Mouse (Mus musculus) natural killer cell, adult 2 months (primary cell): ENCODE measurements around the gene Ublcp1.

Source experiments
- DNase-seq, 2 experiments: peaks; one replicate each; pipeline ENCODE4 v3.0.0; 2022; ENCODE audit warnings: low spot score in 2 of 2

Gene Ublcp1

DNA sequence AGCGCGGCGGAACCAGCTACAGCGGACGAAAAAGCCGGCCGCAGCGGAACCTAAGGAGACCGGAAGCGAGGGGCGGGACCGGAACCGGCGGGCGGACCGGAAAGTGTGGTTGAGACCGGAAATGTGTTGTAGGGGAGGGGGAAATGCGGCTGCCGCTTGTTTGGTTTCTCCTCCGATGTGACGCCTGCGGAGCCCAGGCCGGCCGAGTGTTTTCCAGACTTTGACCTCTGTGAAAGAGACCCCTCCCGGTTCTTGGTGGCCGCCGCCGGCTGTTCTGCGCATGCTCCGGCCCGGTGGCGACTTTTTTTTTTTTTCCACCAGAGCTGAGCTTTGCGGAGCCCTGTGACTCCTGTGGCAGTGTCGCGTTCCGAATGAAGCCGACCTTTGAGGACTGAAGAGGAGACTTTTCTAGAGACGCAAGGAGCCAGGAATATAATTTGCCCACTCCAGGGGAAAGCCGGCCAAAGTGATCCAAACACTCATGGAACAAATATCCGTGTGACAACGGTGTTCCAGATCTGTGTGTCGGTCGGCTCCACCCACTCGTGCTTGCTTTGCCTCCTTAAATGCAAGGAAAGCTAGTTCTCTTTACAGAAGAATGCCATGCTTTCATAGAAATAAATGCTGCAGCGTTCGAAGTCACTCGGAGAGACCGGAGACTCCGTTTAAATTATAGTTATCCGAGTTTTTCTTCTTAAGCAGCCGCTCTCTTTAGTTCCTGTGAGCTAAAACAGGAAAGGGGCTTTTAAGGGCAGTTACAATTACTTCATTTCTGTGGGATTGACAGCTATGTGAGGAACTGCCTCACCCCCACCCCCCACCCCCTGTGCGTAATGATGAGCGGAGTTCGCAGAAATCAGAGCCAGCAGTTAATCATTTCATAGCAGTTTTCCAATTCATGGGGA, at the start of gene Ublcp1:
Gene Ublcp1 (minus strand): TSS at position 67 of the 905 bp plus-strand sequence.
- peak; percentile 97 for DNase-seq

DNA sequence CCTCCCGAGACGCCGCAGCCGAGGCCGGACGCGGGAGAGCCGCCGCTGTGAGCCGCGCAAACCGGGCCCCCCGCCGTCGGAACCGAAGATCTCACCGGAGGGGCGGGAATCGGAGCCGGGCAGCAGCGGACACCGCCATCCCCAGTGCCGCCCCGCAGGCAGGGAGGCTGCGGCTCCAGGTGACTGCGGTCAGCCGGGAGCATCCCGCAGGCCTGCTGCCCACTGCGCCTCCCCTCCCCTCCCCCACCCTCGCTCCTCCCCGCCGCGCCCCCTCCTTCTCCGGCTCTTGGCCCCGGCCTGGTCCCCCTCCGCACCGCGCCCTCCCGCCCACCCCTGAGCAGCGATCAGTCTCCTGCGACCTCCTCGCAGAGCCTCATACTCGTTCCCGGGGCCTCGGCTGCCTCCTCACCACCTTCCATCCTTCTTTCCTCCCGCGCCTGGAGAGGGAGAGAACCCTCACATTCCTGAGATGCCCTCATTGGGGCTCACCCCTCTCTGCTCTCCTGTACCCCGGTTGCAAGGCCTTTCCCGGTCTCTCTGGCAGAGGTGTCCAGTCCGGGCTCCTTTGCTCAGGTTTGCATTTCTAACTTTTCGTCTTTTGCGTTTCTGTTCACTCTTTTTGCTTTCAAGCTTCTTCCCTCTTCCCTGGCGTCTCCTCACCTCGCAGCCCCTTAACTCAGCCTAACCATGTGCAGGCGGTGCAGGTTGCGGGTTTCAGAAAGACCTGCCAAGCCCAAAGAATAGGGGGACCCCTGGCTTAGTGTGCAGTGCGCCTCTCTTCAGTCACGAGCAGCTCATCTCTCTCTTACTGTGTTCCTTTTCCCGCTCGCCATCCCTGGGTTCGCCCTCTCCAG, 49.0 kb upstream of the Ublcp1 start:
- DNase-seq = no peak

DNA sequence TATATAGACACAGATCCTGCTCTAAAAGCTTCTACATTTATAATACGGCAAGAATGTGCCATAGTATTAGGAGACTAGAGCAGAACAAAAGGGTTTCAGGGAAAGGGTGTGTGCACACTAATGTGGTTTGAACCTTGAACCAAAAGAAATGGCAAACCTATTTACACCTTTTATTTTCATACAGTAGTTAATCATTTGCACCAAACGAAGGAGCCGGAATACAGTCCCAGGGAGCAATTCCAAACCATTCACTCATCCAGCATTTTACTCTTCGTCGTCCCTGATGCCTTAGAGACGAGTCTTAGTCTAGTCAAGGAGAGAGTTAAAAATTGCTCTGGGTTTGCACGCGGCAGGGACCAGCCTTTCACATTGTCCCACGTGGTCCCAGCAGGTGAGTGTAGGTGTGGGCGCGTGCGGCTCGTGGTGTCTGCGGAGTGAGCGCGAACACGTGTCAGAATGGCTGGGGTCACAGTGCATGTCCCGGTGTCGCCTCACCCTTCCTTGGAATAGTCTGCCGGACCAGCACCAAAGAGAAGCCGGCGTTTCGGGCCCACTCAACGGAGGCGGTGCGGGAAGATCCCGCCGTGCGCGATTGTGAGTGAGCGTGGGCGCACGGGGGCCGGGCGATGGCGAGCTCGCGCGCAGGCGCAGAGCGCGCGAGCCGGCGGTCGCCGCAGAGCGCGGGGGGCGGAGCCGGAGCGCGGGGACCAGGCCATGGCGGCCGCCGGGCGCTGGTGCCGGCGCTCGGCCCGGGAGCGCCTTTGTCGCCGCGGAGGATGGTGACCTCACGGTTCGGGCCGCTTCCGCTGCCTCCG, 48.2 kb upstream of the Ublcp1 start, which contains the start of gene Rnf145:
Gene Rnf145 (plus strand): TSS at position 684 of the 815 bp plus-strand sequence.
- peak; percentile 66 to 80 for DNase-seq

DNA sequence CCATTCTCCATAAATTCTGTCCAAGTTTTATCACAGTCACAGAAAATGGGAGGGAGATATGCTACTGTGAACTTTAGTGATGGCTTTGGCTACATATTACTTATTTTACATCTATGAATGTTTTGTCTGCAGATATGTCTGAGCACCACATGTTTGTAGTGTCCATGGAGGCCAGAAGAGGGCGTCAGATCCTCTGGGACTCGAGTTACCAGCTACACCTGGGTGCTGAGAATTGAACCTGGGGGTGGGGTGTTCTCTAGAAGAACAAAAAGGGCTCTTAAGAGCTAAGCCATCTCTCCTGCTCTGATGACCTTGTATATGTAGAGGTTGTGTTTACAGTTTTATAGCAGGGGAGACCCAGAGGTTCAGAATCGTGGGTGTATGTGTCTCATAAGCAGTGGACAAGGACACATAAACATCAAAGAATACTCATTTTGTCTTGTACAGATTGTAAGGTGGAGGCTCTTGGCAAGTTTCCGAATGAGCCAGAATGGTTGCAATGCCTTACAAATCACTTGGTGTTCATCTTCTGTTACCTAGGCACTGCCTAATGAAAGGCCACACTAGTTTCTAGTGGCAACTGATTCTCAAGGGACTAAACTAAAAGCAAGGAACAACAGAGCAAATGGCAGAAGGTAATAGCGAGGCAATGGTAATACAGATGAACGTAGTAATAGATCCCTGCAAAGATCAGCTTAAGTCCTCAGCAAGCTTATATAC, 47.4 kb upstream of the Ublcp1 start:
- no peak for DNase-seq

DNA sequence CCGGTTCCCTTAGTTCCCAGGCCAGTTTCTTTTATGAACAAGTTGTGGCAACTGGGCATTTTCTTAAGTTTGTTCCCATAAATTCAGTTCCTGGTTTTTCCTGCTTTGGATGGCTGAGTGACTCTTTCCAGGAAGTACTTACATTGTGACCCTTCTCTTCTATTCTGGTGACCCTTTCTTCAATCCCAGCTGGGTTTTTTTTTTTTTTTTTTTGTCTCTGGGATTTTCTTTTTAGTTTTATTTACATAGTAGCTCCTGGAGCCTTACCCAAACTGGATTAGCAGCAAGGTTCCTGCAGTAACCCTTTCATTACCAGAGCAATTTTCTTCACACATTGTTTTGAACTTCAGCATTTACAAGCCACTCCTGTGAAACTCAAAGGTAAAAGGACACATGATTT, 46.1 kb upstream of the Ublcp1 start:
- no peak for DNase-seq

DNA sequence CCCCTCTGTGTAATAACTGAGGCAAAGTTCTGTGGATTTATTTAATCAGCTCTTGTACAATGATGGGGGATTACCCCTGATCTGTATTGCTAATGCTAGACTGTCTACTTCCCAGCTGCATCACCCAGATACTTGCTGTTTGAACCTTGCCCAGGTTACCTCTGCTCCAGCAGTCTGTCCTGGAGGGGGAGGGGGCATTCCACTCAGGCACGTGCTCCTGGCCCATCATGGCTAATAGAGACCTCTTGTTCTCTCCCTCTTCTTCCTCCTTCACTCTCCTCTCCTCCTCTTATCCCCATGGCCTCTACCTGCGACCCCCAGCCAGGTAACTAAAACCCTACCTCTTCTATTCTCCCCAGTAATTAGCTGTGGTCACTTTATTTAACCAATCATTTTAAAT, 44.4 kb upstream of the Ublcp1 start:
- DNase-seq = no peak

DNA sequence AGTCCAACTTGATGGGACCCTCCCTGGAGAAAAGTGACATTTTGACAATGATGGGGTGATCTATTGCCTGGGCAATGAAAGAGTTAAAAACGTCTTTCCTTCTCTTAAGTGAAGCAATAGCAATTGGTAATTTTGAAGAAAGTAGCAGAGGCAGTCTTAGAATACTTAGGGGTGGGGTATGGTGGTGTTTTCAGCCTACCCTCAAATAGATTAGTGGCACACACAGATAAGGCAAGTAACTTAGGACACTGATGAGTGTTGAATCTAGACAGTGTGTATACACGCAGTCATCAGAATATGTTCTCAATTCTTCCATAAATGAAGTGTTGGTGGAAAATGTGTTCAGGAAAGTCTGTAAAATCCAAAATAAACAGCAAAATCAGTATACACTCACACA, 42.7 kb upstream of the Ublcp1 start:
- DNase-seq = no peak

DNA sequence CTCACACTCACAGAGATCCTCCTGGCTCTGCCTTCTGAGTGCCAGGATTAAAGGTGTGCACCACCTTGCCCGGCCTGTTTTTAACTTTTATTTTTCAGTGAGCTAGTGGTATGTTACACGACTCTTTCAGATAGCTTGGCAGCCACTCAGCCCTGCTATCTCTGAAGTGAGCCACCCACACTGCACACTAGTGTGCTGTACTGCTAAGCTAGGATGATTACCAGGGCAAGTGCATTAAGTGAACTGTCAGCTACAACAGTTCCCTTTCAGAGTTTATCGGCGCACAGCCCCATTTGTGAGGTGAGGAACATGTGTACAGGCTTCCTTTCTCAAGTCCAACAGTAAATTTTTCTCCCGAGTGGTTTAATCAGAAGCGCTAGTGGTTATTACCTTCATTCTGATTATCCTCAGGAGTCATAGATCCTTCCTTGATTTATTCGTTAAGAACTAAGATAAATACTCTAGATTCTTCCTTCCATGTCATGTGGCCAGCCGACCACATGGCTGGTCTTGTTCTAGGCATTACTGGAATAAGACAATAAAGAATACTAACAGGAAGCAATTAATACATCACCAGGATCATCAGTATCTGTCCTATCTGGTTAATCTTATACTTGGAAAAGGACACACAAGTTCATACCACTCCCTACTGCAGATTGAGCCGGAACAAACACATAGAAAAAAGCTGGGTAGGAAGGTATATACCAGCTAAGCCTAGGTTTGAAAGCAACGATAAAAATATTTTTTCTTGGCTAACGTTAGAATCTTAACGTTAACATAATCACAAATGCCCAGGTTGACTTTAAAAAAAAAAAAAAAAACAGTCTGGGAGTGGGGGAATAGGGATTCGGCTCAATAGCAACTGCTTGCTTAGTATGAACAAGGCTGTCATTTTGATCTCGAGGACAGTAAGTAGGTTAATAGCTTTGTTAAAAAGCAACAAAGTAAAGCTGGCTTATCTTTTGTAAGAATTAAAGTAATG, 42.0 kb upstream of the Ublcp1 start:
- no peak for DNase-seq

DNA sequence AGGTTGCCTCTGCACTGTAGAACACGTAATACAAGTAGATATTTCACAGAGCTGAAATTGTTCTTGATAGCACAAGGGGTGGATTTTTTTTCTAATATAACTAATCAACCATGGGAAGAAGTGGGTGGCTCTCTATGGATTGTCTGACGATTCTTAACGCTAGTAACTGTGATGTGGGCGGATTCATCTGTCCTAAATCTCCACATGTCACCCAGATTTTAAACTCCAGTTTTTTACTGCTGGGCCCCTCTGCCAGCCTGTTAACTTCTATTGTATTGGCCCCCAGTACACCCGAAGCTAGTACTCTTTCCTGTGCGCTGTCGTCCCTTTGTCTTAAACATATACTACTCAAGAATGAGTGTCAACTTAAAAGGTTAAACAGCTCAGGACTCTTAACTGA, 40.1 kb upstream of the Ublcp1 start:
- DNase-seq = no peak

DNA sequence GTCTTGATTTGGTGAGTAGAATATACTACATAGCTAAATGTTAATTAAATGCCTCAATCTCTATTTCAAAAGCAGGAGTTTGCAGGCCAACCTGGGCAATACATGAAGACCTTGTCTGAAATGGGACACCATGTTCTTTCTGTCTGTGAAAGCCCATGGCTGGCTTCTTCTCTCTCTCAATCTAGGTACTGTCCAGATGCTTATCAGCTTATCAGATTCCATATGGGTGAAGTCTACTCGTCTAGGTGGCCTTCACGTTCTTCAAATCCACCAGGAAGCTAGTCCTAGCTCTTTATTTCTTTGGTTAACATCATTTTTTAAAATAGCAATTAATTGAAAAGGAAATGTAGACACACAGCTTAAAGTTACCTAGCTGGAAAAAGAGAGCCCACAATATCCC, 39.6 kb upstream of the Ublcp1 start:
- no peak for DNase-seq

DNA sequence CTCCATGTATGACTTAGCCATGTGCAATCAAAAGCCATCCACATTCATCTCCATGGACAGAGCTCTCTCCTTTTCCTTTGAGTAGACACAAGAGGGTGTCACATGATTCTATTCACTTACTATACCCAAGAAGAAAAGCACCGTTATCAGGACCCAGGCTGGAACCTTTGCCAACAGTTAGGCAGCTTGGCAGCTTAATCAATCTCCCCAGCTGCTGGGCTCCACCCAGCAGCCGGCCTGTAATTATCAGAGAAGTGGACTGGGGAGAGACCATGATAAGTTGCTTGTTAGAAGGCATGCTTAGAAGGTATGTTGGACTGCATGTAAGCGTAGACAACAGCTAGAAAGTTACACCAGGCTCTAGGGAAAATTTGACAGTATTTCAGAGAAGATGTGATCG, 38.6 kb upstream of the Ublcp1 start:
- DNase-seq = no peak

DNA sequence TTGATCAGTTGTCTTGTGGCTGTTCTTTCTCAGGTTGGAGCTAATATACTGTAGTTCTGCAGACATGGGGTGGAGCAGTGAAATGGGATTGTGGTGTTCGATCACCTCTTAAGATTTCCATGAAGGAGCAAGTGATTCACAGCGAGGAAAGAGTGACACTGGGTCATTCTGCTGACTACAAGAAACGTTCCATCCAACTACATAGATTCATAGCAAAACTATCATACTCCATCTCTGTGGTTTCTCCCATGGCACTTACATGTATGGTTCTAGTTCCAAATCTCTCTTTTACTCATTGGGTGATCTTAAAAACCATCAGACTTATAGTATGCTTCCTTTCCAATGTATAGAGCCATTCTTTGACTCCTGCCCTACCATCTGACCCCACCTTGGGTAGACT, 34.5 kb upstream of the Ublcp1 start:
- no peak for DNase-seq

DNA sequence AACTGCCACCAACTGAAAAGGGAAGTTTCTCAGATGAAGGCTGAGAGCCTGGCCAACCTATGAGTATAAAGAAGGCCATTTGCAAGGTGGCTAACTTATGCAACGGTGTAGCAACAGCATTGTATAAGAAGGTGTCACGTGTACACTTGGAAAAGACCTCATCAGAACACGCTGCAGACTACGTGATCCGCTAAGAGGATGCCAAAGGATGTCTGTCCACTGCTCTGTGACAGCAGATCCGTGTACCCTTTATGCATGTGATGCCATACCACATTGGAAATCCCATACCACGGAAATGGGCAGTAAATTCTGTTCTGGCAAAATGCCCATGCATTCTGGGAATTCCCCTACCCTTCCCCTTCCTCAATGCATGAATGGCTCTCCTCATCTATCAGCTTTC, 33.8 kb upstream of the Ublcp1 start:
- peak in 1 of 2 experiments; percentile 30 for DNase-seq

DNA sequence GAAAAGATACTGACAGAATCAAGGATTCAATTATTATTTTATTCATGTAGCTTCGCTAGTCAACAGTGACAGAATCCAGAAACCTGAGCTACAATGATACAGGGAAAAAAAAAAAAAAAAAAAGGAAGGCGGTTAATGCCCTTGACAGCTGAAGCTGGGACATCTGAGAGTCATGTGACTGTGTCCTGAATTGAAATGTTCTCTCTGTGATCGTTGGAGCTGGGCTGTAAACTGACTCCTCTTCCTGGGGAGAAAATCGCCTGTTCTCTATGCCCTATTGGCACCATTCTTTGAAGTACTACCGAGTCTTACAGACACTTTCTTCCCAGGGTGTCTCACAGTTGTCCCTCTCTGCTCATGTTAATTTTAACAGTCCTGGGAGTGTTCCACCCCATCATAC, 32.6 kb upstream of the Ublcp1 start:
- DNase-seq = no peak

DNA sequence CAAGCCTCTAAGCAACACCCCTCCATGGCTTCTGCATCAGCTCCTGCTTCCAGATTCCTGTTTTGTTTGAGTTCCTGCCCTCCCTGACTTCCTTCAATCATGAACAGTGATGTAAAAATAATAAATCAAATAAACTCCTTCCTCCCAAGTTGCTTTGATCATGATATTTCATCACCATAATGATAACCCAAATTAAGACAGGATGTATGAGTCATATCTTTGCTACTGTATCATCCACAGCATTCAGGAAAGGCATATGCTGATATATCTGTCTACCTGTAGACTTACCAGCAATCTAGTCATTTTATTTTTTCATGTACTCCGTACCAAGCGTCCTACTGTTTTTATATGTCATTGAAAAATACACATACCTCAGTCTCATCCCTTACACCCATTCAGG, 31.2 kb upstream of the Ublcp1 start:
- no peak for DNase-seq

DNA sequence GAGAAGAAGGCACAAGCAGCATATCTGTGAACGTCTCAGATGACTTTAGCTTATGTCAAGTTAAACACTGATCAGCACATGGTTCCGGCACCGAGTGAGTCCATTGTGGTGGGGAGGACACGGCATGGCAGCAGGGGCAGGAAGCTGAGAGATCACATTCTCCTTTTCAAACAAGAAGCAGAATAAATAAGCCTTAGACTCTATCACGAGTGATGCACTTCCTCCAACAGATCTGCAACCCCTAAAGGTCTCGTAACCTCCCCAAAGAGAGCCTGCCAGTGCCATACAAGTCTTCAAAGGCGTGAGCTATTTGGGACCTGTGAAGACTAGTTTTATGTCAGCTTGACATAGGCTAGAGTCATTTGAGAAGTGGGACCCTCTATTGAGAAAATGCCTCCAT, 30.7 kb upstream of the Ublcp1 start:
- no peak for DNase-seq

DNA sequence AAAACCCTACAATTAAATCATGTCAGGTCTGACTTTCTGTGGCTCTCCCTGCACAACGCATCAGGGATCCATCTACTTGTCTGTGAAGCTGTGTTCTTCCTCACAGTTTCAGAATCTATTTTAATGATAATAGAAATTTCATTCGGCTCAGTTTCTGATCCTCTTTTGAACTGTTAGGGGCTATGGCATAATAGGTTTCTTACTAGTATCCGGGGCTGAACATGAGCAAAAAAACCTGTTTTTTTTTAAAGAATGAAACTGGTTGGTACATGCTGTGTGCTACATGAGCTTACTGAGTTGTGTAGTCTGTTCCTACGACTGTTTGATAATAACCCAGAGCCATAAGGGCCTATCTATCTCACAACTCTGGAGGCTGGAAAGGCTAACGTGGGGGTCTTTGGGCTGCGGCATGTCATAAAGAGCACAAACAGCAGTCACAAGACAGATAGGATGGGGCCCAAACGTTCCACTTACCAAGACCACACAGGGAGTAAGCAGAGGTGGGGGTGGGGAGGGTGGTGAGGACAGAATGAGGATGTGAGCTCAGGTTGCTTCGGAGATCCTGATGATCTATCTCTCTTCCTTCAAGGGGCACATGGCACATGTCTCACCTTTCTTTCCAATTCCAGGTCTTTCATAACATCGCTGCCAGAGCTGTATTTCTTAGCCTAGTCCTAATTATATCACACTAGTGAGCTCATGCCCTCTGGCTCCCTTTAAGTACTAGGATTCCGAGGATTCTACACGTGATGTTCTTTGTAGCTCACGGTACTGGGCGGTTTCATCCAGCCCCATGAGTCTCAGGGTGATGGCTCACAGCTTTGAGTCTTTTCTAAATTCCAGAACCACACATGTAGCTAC, 28.3 kb upstream of the Ublcp1 start:
- DNase-seq = no peak

DNA sequence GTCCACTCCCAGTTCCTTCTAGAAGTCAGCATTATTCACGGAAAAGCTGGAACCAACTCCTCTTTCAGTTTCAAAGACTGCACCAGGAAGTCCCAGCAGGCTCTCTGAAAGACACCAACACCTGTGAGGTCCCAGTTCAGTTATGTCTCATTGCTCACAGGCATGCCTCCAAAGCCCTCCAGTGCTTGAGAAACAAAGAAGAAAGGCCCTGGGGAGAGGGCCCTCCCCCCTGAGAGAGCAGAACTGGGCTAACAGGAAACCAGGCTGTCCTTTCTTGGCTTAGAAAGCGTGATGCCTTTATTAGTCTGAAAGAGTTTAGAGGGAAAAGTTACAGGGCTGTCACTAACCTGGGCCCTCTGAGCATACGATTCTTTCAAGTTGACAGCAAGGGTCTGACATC, 25.9 kb upstream of the Ublcp1 start:
- peak in 1 of 2 experiments; percentile 58 for DNase-seq
